Mouse (Mus musculus) liver, adult 2 months (tissue): ENCODE measurements around the gene Sh3bp2.

ENCODE experiments used
- CTCF ChIP-seq: fragments of 200-500 bp; IDR thresholded peaks from 2 replicates; pipeline ENCODE4 v1.5.1; 2011; ENCODE audit warnings: low read depth, low read length, control low read depth
- POLR2A ChIP-seq: fragments of 200-500 bp; IDR thresholded peaks from 2 replicates; pipeline ENCODE4 v1.6.1; 2011; ENCODE audit warnings: low read length, control low read depth; ENCODE audit not compliant: insufficient read depth; ENCODE audit errors: extremely low read depth

GRCm38 (mm10) chr5:34501588-34501987 is 24.1 kb upstream of the Sh3bp2 start:
- no peak for TF ChIP-seq POLR2A
- TF ChIP-seq CTCF: no peak
